Mouse (Mus musculus): Measurements from ENCODE around the gene Nck2. TPM values are rescaled to one million over a fixed set of nuclear protein-coding genes. Genes with fewer than 3 reads are reported as not detected.

Gene Nck2
- polyA plus RNA-seq, 1 experiment from 2014 or later = 36.3 TPM

Other genes with a start within 250 kb of the Nck2 start
- gene Fhl2, start 247.6 kb upstream of the Nck2 start, polyA plus RNA-seq (2015; fragmentation: Nextera tagmentation; extraction: Ambion mirVana) = 91.2 and 98.1 TPM in 2 replicates